Mouse (Mus musculus): Measurements from ENCODE around the gene Aqp9. TPM values are rescaled to one million over a fixed set of nuclear protein-coding genes. Genes with fewer than 3 reads are reported as not detected.

Aqp9 gene
- total and polyA plus RNA-seq, 2 experiments from 2014 or later: 0.48 to 2.3 TPM

DNA sequence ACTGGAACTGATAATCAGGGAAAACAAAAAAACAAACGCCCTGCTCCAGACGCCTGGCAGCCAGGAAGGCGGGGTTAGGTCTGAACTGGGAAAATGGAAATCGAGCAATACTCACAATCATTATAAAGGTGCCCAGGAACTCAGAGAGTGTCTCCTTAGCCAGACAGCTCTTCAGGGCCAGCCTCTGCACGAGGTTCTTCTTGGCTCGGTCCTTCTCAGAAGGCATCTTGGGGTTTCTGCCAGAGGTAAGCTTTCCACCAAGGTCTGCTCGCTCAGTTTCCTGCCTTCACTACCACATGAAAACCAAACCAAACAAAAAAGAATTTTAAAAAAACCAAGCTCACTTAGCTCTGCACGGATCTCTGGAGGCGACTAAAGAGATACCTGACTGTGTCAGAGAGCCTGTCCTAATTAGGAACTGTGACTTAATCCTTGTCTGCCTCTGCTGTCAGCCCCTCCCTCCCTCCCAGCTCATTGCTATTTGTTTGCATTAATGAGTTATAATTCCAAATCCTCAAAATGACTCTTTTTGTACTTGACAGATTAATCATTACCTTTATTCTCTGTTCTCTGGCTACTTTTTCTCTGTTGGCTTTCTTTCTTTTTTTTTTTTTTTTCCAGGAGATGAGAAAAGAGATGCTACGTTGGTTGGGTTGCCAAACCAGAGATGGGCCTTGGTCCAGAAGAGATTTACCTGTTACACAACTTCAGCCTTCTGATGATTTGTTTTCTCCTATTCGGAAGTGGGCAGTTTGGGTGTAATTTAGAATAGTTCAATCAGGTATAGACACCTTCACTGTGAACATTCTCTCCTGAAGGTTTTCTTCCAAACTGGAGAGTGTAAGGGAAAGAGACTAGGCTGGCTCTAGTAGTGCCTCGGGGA lies 5.4 kb downstream of the Aqp9 start:
- no peak for ATAC-seq

DNA sequence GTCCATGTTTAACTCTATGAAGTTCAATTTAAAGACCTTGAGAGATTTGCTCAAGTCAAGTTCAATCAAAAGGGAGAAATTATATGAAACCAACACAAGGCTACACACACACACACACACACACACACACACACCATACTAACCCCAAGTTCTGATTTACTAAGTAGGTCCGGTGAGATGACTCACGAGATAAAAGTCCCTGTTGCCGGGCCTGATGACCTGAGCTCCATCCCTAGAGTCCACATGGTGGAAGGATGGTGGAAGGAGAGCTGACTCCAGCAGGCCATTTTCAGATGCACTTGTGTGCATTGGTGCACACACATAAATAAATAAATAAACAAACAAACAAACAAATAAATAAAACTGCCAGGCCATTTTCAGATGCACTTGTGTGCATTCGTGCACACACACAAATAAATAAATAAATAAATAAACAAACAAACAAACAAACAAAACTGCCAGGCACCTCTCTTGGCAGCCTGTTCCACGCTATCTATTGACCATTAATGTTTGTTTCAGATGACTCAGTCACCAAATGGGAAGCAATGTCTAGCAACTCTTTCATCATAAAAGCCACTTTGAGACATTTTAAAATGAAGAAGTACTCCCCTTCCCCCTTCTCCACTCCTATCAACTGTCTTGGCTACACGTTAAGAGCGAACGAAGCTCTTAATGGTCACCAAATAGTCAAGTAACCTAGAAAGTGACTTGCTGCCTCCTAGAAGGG lies 6.2 kb downstream of the Aqp9 start:
- no peaks in the 10 kb centered on the region for H3K9me3 ChIP-seq (ENCODE audit: low read length)
- H3K27ac ChIP-seq (ENCODE audit: low read depth, low read length): no peak overlapping the region
- H3K27me3 ChIP-seq (ENCODE audit: insufficient read depth, low read length): no peaks in the 10 kb centered on the region
- no peak overlapping the region for H3K4me3 ChIP-seq (ENCODE audit: low read depth, low read length)
- H3K9ac ChIP-seq: no peak overlapping the region
- no peaks in the 10 kb centered on the region for H3K36me3 ChIP-seq (ENCODE audit: insufficient read depth)
- ATAC-seq: no peak
- no peak for TF ChIP-seq CTCF (IDR thresholded peaks at IDR 0.05; ENCODE audit: low read depth)
- no peak overlapping the region for H3K4me2 ChIP-seq (ENCODE audit: low read depth)
- no peak for DNase-seq
- H3K4me1 ChIP-seq (ENCODE audit: insufficient read depth): no peaks in the 10 kb centered on the region
- 86% methylated on average over 8 of the region's 8 CpGs for WGBS

More for the DNA sequence above, 5.4 kb downstream of the Aqp9 start:
- H3K4me1 ChIP-seq (ENCODE audit: insufficient read depth): no peaks in the 10 kb centered on the region
- H3K9ac ChIP-seq: no peak overlapping the region
- H3K36me3 ChIP-seq (ENCODE audit: insufficient read depth): no peaks in the 10 kb centered on the region
- no peak for DNase-seq
- H3K4me3 ChIP-seq (ENCODE audit: low read depth, low read length): no peak overlapping the region
- no peak overlapping the region for H3K27ac ChIP-seq (ENCODE audit: low read depth, low read length)
- H3K27me3 ChIP-seq (ENCODE audit: insufficient read depth, low read length): no peaks in the 10 kb centered on the region
- TF ChIP-seq CTCF (IDR thresholded peaks at IDR 0.05; ENCODE audit: low read depth): no peak
- WGBS: 44% methylated on average over 12 of the region's 12 CpGs
- no peak overlapping the region for H3K4me2 ChIP-seq (ENCODE audit: low read depth)
- H3K9me3 ChIP-seq (ENCODE audit: low read length): no peaks in the 10 kb centered on the region

DNA sequence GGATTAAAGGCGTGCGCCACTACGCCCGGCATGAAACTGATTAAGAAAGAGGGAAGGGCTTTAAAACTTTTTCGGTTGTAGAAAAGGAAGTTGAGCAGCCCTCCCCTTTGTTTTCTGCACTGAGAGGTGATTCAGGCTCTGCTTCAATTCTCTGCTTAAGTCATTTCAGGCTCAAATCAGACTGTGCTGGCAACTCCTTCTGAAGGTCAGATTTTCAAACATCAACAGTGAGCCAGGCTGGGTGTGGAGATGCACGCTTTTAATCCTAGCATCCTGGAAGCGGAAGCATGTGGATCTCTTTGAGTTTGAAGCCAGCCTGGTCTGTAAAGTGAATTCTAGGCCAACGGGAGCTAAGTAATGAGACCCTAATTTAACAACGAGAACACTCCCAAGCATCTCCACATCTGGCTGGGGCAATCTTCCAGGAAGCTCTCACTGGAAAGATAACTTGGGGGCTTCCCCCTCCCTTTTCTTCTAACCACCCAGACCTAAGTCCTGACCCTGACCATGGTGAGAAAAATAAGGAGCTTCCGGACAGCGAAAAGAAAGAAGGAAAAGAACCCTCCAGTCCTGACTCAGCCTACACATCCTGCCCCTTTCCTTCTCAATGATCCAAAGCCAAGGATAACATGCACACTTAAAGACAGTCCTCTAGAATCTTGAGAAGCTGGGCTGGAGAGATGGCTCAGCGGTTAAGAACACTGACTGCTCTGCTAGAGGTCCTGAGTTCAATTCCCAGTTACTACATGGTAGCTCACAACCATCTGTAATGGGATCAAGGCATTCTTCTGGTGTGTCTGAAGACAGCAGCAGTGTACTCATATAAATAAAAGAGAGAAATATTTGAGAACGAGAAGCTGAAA lies 7.4 kb downstream of the Aqp9 start:
- Histone ChIP-seq H3K4me1 (ENCODE audit: insufficient read depth) (no peaks in the 10 kb centered on the region), H3K4me2 (ENCODE audit: low read depth) (no peak overlapping the region), H3K9me3 (ENCODE audit: low read length) (no peaks in the 10 kb centered on the region), H3K27ac (ENCODE audit: low read depth, low read length) (no peak overlapping the region), H3K27me3 (ENCODE audit: insufficient read depth, low read length) (no peaks in the 10 kb centered on the region), H3K9ac (no peak overlapping the region), H3K36me3 (ENCODE audit: insufficient read depth) (no peaks in the 10 kb centered on the region), H3K4me3 (ENCODE audit: low read depth, low read length) (no peak overlapping the region)
- TF ChIP-seq CTCF (IDR thresholded peaks at IDR 0.05; ENCODE audit: low read depth): no peak
- 85% methylated on average over 13 of the region's 13 CpGs for WGBS
- DNase-seq (no peak), ATAC-seq (no peak)

GRCm38 (mm10) chr9:71159686-71160085 lies 8.8 kb downstream of the Aqp9 start:
- no peak overlapping the region for H3K4me2 ChIP-seq (ENCODE audit: low read depth)
- ATAC-seq (no peak), DNase-seq (no peak)
- no peak overlapping the region for H3K9ac ChIP-seq
- no peaks in the 10 kb centered on the region for H3K4me1 ChIP-seq (ENCODE audit: insufficient read depth)
- H3K9me3 ChIP-seq (ENCODE audit: low read length): no peaks in the 10 kb centered on the region
- H3K27ac ChIP-seq (ENCODE audit: low read depth, low read length): no peak overlapping the region
- TF ChIP-seq CTCF (IDR thresholded peaks at IDR 0.05; ENCODE audit: low read depth): no peak
- no peaks in the 10 kb centered on the region for H3K27me3 ChIP-seq (ENCODE audit: insufficient read depth, low read length)
- no peak overlapping the region for H3K4me3 ChIP-seq (ENCODE audit: low read depth, low read length)
- 96% methylated on average over 5 of the region's 5 CpGs for WGBS
- no peaks in the 10 kb centered on the region for H3K36me3 ChIP-seq (ENCODE audit: insufficient read depth)

DNA sequence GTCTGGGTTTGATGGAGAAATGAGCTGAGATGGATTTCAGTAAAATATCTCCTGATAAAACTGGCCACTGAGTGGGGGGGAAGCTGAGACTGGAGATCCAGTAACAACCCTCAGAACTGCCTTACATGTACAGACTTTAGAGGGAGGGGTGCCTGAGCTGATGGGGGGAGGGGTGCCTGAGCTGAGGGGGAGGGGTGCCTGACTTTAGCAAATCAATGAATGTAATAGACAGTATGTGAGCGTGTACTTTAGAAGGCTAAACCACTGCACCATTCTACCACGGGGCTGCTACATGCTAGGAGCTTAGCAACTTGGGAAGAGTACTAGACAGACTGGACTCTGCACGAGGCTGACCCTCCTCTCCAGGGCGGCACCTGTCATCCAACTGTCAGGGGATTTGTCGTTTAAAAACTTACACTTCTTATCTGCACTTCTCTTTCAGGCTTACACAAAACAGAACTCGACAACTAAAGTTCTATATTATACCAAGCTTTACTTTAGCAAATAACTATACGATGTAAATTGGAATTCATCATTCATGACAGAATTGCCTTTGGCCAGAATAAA lies 9.3 kb downstream of the Aqp9 start:
- no peak overlapping the region for H3K4me3 ChIP-seq (ENCODE audit: low read depth, low read length)
- H3K36me3 ChIP-seq (ENCODE audit: insufficient read depth): no peaks in the 10 kb centered on the region
- WGBS: 91% methylated on average over 7 of the region's 7 CpGs
- no peak overlapping the region for H3K27ac ChIP-seq (ENCODE audit: low read depth, low read length)
- no peak overlapping the region for H3K9ac ChIP-seq
- H3K9me3 ChIP-seq (ENCODE audit: low read length): no peaks in the 10 kb centered on the region
- TF ChIP-seq CTCF (IDR thresholded peaks at IDR 0.05; ENCODE audit: low read depth): no peak
- H3K4me2 ChIP-seq (ENCODE audit: low read depth): no peak overlapping the region
- no peaks in the 10 kb centered on the region for H3K4me1 ChIP-seq (ENCODE audit: insufficient read depth)
- ATAC-seq (no peak), DNase-seq (no peak)
- no peaks in the 10 kb centered on the region for H3K27me3 ChIP-seq (ENCODE audit: insufficient read depth, low read length)

DNA sequence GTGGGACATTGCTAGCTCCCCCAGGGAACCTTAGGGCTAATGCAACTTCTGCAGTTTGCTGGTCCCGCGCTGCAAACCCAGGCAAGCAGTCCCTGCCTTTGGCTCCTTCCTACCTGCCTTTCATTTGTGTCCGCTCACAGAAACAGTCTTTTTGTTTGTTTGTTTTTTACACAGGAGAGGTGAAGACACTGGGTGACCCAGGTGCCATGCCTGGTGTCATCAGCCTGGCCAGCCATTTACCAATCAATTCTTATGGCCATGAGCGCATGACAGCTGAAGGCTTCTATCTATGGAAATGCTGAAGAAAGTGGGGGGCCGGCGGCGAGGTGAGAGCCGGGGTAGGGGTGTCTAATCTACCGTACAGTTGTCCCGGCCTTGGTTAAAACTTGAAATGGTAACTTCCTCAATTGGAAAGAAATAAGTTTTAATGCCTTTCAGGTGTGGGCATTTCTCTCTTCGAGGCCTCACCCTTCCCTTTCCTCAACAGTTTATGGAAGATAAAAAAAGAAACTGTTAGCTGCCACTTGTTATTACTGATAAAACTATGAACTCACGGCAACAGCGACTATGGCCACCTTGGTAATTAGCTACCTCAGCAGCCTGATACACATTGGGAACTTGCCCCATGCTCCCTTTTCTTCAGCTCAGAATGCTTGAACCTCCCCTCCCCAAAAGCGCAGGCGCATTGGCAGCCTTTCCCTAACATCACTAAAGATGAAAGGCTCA lies 10.4 kb downstream of the Aqp9 start:
- DNase-seq (no peak), ATAC-seq (no peak)
- TF ChIP-seq CTCF (IDR thresholded peaks at IDR 0.05; ENCODE audit: low read depth): no peak
- Histone ChIP-seq H3K27me3 (ENCODE audit: insufficient read depth, low read length) (no peaks in the 10 kb centered on the region), H3K4me3 (ENCODE audit: low read depth, low read length) (no peak overlapping the region), H3K4me2 (ENCODE audit: low read depth) (no peak overlapping the region), H3K9ac (no peak overlapping the region), H3K9me3 (ENCODE audit: low read length) (no peaks in the 10 kb centered on the region), H3K4me1 (ENCODE audit: insufficient read depth) (no peaks in the 10 kb centered on the region), H3K36me3 (ENCODE audit: insufficient read depth) (no peaks in the 10 kb centered on the region), H3K27ac (ENCODE audit: low read depth, low read length) (no peak overlapping the region)
- WGBS: 88% methylated on average over 15 of the region's 15 CpGs
